Mouse (Mus musculus): ENCODE data around the gene Ssu72. TPM values are rescaled to one million over a fixed set of nuclear protein-coding genes. Genes with fewer than 3 reads are reported as not detected.
A peak's percentile ranks its signal among the peaks of the same experiment; 100 is the strongest.
"Not testable (repeated sequence)": the region's sequence is repeated elsewhere in the genome, so short reads cannot be mapped to it uniquely, and the experiment has no call there.

The Ssu72 gene
- polyA plus RNA-seq, 1 experiment from 2014 or later, result 152 TPM

- Histone ChIP-seq H3K4me1 (peaks cover 15% of the 10 kb centered on the region), H3K36me3 (peaks cover 19% of the 10 kb centered on the region), H3K27me3 (ENCODE audit: insufficient read depth, poor library complexity, severe bottlenecking) (no peaks in the 10 kb centered on the region), H3K4me3 (no peak overlapping the region), H3K9me3 (no peaks in the 10 kb centered on the region), H3K27ac (no peak overlapping the region)
- no peak for DNase-seq (ENCODE audit: low spot score)
- 66% methylated on average over 6 of the region's 6 CpGs for WGBS
These were observed 6.1 kb downstream of the Ssu72 start for GRCm38 (mm10) chr4:155710521-155711252.

- DNase-seq (ENCODE audit: low spot score), result no peak
- H3K4me3 ChIP-seq, result no peak overlapping the region
- WGBS, result 79% methylated on average over 4 of the region's 4 CpGs
- H3K4me1 ChIP-seq, result no peaks in the 10 kb centered on the region
- H3K27ac ChIP-seq, result no peak overlapping the region
- no peaks in the 10 kb centered on the region for H3K27me3 ChIP-seq (ENCODE audit: insufficient read depth, poor library complexity, severe bottlenecking)
- peaks cover 37% of the 10 kb centered on the region for H3K36me3 ChIP-seq
- no peaks in the 10 kb centered on the region for H3K9me3 ChIP-seq
These were observed 17.1 kb downstream of the Ssu72 start for GRCm38 (mm10) chr4:155721668-155722083.

GRCm38 (mm10) chr4:155727993-155728392 lies 23.4 kb downstream of the Ssu72 start:
- no peak overlapping the region for H3K4me3 ChIP-seq
- no peaks in the 10 kb centered on the region for H3K9me3 ChIP-seq
- H3K36me3 ChIP-seq, result peaks cover 51% of the 10 kb centered on the region
- no peaks in the 10 kb centered on the region for H3K27me3 ChIP-seq (ENCODE audit: insufficient read depth, poor library complexity, severe bottlenecking)
- H3K27ac ChIP-seq, result no peak overlapping the region
- no peak for DNase-seq (ENCODE audit: low spot score)
- 77% methylated on average over 2 of the region's 2 CpGs for WGBS
- no peaks in the 10 kb centered on the region for H3K4me1 ChIP-seq

GRCm38 (mm10) chr4:155733267-155733666 lies 28.7 kb downstream of the Ssu72 start:
- no peak overlapping the region for H3K4me3 ChIP-seq
- peaks cover 40% of the 10 kb centered on the region for H3K36me3 ChIP-seq
- DNase-seq (ENCODE audit: low spot score), result no peak
- H3K27me3 ChIP-seq (ENCODE audit: insufficient read depth, poor library complexity, severe bottlenecking), result no peaks in the 10 kb centered on the region
- WGBS, result 86% methylated on average over 10 of the region's 10 CpGs
- H3K9me3 ChIP-seq, result no peaks in the 10 kb centered on the region
- peaks cover 27% of the 10 kb centered on the region for H3K4me1 ChIP-seq
- no peak overlapping the region for H3K27ac ChIP-seq

GRCm38 (mm10) chr4:155734350-155734941 lies 29.8 kb downstream of the Ssu72 start, which contains the start of gene Tmem240:
Gene Tmem240 (plus strand): TSS chr4:155734800.
- no peaks in the 10 kb centered on the region for H3K9me3 ChIP-seq
- peak within 1 kb of the TSS; percentile 93 for H3K27ac ChIP-seq
- DNase-seq (ENCODE audit: low spot score), result peak; percentile 96
- no peaks in the 10 kb centered on the region for H3K27me3 ChIP-seq (ENCODE audit: insufficient read depth, poor library complexity, severe bottlenecking)
- H3K36me3 ChIP-seq, result peaks cover 43% of the 10 kb centered on the region
- WGBS, result under 1% methylated on average over 33 of the region's 35 CpGs
- peaks cover 29% of the 10 kb centered on the region for H3K4me1 ChIP-seq
- peak within 1 kb of the TSS; percentile 85 for H3K4me3 ChIP-seq

GRCm38 (mm10) chr4:155734951-155735702 lies 30.5 kb downstream of the Ssu72 start:
- Histone ChIP-seq H3K9me3 (no peaks in the 10 kb centered on the region), H3K4me3 (peak overlapping the region; percentile 85), H3K4me1 (peaks cover 29% of the 10 kb centered on the region), H3K27me3 (ENCODE audit: insufficient read depth, poor library complexity, severe bottlenecking) (no peaks in the 10 kb centered on the region), H3K27ac (peak overlapping the region; percentile 93), H3K36me3 (peaks cover 50% of the 10 kb centered on the region)
- 1% methylated on average over 78 of the region's 79 CpGs for WGBS
- peak; percentile 80 for DNase-seq (ENCODE audit: low spot score)

GRCm38 (mm10) chr4:155735788-155736187 lies 31.2 kb downstream of the Ssu72 start:
- Histone ChIP-seq H3K27ac (peak overlapping the region; percentile 93), H3K36me3 (peaks cover 53% of the 10 kb centered on the region), H3K4me1 (peaks cover 29% of the 10 kb centered on the region), H3K9me3 (no peaks in the 10 kb centered on the region), H3K27me3 (ENCODE audit: insufficient read depth, poor library complexity, severe bottlenecking) (no peaks in the 10 kb centered on the region), H3K4me3 (peak overlapping the region; percentile 85)
- DNase-seq (ENCODE audit: low spot score), result peak; percentile 72
- 71% methylated on average over 5 of the region's 5 CpGs for WGBS

GRCm38 (mm10) chr4:155736421-155736820 lies 31.8 kb downstream of the Ssu72 start:
- H3K4me3 ChIP-seq, result no peak overlapping the region

GRCm38 (mm10) chr4:155738262-155738661 lies 33.7 kb downstream of the Ssu72 start:
- 52% methylated on average over 8 of the region's 8 CpGs for WGBS
- Histone ChIP-seq H3K4me3 (no peak overlapping the region), H3K4me1 (peaks cover 29% of the 10 kb centered on the region), H3K27me3 (ENCODE audit: insufficient read depth, poor library complexity, severe bottlenecking) (no peaks in the 10 kb centered on the region), H3K9me3 (no peaks in the 10 kb centered on the region), H3K36me3 (peaks cover 56% of the 10 kb centered on the region), H3K27ac (no peak overlapping the region)
- DNase-seq (ENCODE audit: low spot score), result no peak

More at GRCm38 (mm10) chr4:155736421-155736820, 31.8 kb downstream of the Ssu72 start:
- Histone ChIP-seq H3K36me3 (peaks cover 55% of the 10 kb centered on the region), H3K9me3 (no peaks in the 10 kb centered on the region), H3K27me3 (ENCODE audit: insufficient read depth, poor library complexity, severe bottlenecking) (no peaks in the 10 kb centered on the region), H3K4me1 (peaks cover 29% of the 10 kb centered on the region), H3K27ac (no peak overlapping the region)
- WGBS, result 89% methylated on average over 5 of the region's 5 CpGs
- DNase-seq (ENCODE audit: low spot score), result no peak

- WGBS, result 72% methylated on average over 6 of the region's 6 CpGs
- Histone ChIP-seq H3K36me3 (peaks cover 63% of the 10 kb centered on the region), H3K27me3 (ENCODE audit: insufficient read depth, poor library complexity, severe bottlenecking) (no peaks in the 10 kb centered on the region), H3K27ac (no peak overlapping the region), H3K4me1 (peaks cover 23% of the 10 kb centered on the region), H3K4me3 (no peak overlapping the region), H3K9me3 (no peaks in the 10 kb centered on the region)
- DNase-seq (ENCODE audit: low spot score), result no peak
These were observed 34.6 kb downstream of the Ssu72 start for GRCm38 (mm10) chr4:155739152-155739551.

- H3K9me3 ChIP-seq, result no peaks in the 10 kb centered on the region
- H3K27ac ChIP-seq, result no peak overlapping the region
- H3K27me3 ChIP-seq (ENCODE audit: insufficient read depth, poor library complexity, severe bottlenecking), result no peaks in the 10 kb centered on the region
- peaks cover 20% of the 10 kb centered on the region for H3K4me1 ChIP-seq
- peaks cover 71% of the 10 kb centered on the region for H3K36me3 ChIP-seq
- no peak for DNase-seq (ENCODE audit: low spot score)
- WGBS, result 85% methylated on average over 37 of the region's 37 CpGs
- no peak overlapping the region for H3K4me3 ChIP-seq
These were observed 35.4 kb downstream of the Ssu72 start for GRCm38 (mm10) chr4:155739741-155740636.

- Histone ChIP-seq H3K36me3 (peaks cover 78% of the 10 kb centered on the region), H3K4me1 (peaks cover 14% of the 10 kb centered on the region)
- DNase-seq (ENCODE audit: low spot score); H3K4me3 ChIP-seq; H3K27me3 ChIP-seq (ENCODE audit: insufficient read depth, poor library complexity, severe bottlenecking); H3K27ac ChIP-seq; H3K9me3 ChIP-seq: not testable (repeated sequence)
- WGBS, result 89% methylated on average over 10 of the region's 10 CpGs
These were observed 36.1 kb downstream of the Ssu72 start for GRCm38 (mm10) chr4:155740681-155741080.

Data from heart, embryonic 10.5 days (tissue).